Mouse (Mus musculus): ENCODE measurements around the gene Rtraf. TPM values are rescaled to one million over a fixed set of nuclear protein-coding genes. Genes with fewer than 3 reads are reported as not detected.

Gene Rtraf
- polyA plus RNA-seq, 1 experiment from 2014 or later, result 168 TPM

GRCm38 (mm10) chr14:19839600-19840332 lies 16.1 kb upstream of the Rtraf start:
- no peaks in the 10 kb centered on the region for H3K4me1 ChIP-seq (replicated peaks; ENCODE audit: control insufficient read depth, insufficient read depth, low read length)
- DNase-seq (ENCODE audit: low spot score) (peak; percentile 68), ATAC-seq (replicated peaks; ENCODE audit: low FRiP score) (no peak)
- no peaks in the 10 kb centered on the region for H3K27me3 ChIP-seq (replicated peaks; ENCODE audit: control insufficient read depth, insufficient read depth, low read length)
- peak overlapping the region; percentile 52 for H3K4me2 ChIP-seq
- no peaks in the 10 kb centered on the region for H3K9me3 ChIP-seq (ENCODE audit: control insufficient read depth, low read length)
- H3K36me3 ChIP-seq (ENCODE audit: control insufficient read depth, insufficient read depth, low read length), result no peaks in the 10 kb centered on the region
- 24% methylated on average over 15 of the region's 15 CpGs for WGBS
- no peak overlapping the region for H3K9ac ChIP-seq (ENCODE audit: low read depth, low read length)
- H3K4me3 ChIP-seq (ENCODE audit: low read depth, low read length), result 0 out of 2 replicates have a peak overlapping the region, but pooled peaks have one; percentile 29
- H3K27ac ChIP-seq (ENCODE audit: low read depth, low read length), result no peak overlapping the region

GRCm38 (mm10) chr14:19836289-19836688 lies 12.7 kb upstream of the Rtraf start:
- ATAC-seq (replicated peaks; ENCODE audit: low FRiP score) (no peak), DNase-seq (ENCODE audit: low spot score) (no peak)
- WGBS, result 65% methylated on average over 3 of the region's 3 CpGs
- Histone ChIP-seq H3K36me3 (ENCODE audit: control insufficient read depth, insufficient read depth, low read length) (no peaks in the 10 kb centered on the region), H3K4me3 (ENCODE audit: low read depth, low read length) (no peak overlapping the region), H3K27me3 (replicated peaks; ENCODE audit: control insufficient read depth, insufficient read depth, low read length) (no peaks in the 10 kb centered on the region), H3K9ac (ENCODE audit: low read depth, low read length) (no peak overlapping the region), H3K4me1 (replicated peaks; ENCODE audit: control insufficient read depth, insufficient read depth, low read length) (no peaks in the 10 kb centered on the region), H3K9me3 (ENCODE audit: control insufficient read depth, low read length) (no peaks in the 10 kb centered on the region), H3K4me2 (no peak overlapping the region), H3K27ac (ENCODE audit: low read depth, low read length) (no peak overlapping the region)

- ATAC-seq (replicated peaks; ENCODE audit: low FRiP score) (no peak), DNase-seq (ENCODE audit: low spot score) (no peak)
- Histone ChIP-seq H3K36me3 (ENCODE audit: control insufficient read depth, insufficient read depth, low read length) (peaks cover 7% of the 10 kb centered on the region), H3K4me3 (ENCODE audit: low read depth, low read length) (no peak overlapping the region), H3K9ac (ENCODE audit: low read depth, low read length) (no peak overlapping the region), H3K9me3 (ENCODE audit: control insufficient read depth, low read length) (no peaks in the 10 kb centered on the region), H3K4me1 (replicated peaks; ENCODE audit: control insufficient read depth, insufficient read depth, low read length) (peaks cover 5% of the 10 kb centered on the region; the same call in 1 of the 2 replicates), H3K27ac (ENCODE audit: low read depth, low read length) (no peak overlapping the region), H3K4me2 (no peak overlapping the region), H3K27me3 (replicated peaks; ENCODE audit: control insufficient read depth, insufficient read depth, low read length) (no peaks in the 10 kb centered on the region)
- 81% methylated on average over 11 of the region's 11 CpGs for WGBS
Observed at GRCm38 (mm10) chr14:19825481-19825880, 1.9 kb upstream of the Rtraf start.

- H3K9me3 ChIP-seq (ENCODE audit: control insufficient read depth, low read length), result no peaks in the 10 kb centered on the region
- WGBS, result 97% methylated on average over 5 of the region's 5 CpGs
- DNase-seq (ENCODE audit: low spot score) (no peak), ATAC-seq (replicated peaks; ENCODE audit: low FRiP score) (no peak)
- H3K9ac ChIP-seq (ENCODE audit: low read depth, low read length), result no peak overlapping the region
- peaks cover 11% of the 10 kb centered on the region for H3K36me3 ChIP-seq (ENCODE audit: control insufficient read depth, insufficient read depth, low read length)
- peaks cover 9% of the 10 kb centered on the region for H3K4me1 ChIP-seq (replicated peaks; ENCODE audit: control insufficient read depth, insufficient read depth, low read length)
- no peak overlapping the region for H3K4me3 ChIP-seq (ENCODE audit: low read depth, low read length)
- no peak overlapping the region for H3K4me2 ChIP-seq
- H3K27ac ChIP-seq (ENCODE audit: low read depth, low read length), result no peak overlapping the region
- H3K27me3 ChIP-seq (replicated peaks; ENCODE audit: control insufficient read depth, insufficient read depth, low read length), result no peaks in the 10 kb centered on the region
Observed at GRCm38 (mm10) chr14:19821686-19822085, 1.9 kb downstream of the Rtraf start.

GRCm38 (mm10) chr14:19817949-19818348 lies 5.7 kb downstream of the Rtraf start:
- H3K9ac ChIP-seq (ENCODE audit: low read depth, low read length), result no peak overlapping the region
- 7% methylated on average over 1 of the region's 1 CpGs for WGBS
- H3K4me2 ChIP-seq, result no peak overlapping the region
- no peaks in the 10 kb centered on the region for H3K9me3 ChIP-seq (ENCODE audit: control insufficient read depth, low read length)
- no peak overlapping the region for H3K27ac ChIP-seq (ENCODE audit: low read depth, low read length)
- no peaks in the 10 kb centered on the region for H3K27me3 ChIP-seq (replicated peaks; ENCODE audit: control insufficient read depth, insufficient read depth, low read length)
- peaks cover 9% of the 10 kb centered on the region for H3K4me1 ChIP-seq (replicated peaks; ENCODE audit: control insufficient read depth, insufficient read depth, low read length)
- peak; percentile 55 for DNase-seq (ENCODE audit: low spot score)
- peaks cover 31% of the 10 kb centered on the region for H3K36me3 ChIP-seq (ENCODE audit: control insufficient read depth, insufficient read depth, low read length)
- ATAC-seq (replicated peaks; ENCODE audit: low FRiP score), result no peak
- no peak overlapping the region for H3K4me3 ChIP-seq (ENCODE audit: low read depth, low read length)

GRCm38 (mm10) chr14:19813061-19813460 lies 10.6 kb downstream of the Rtraf start:
- no peak for ATAC-seq (replicated peaks; ENCODE audit: low FRiP score)
- Histone ChIP-seq H3K9me3 (ENCODE audit: control insufficient read depth, low read length) (no peaks in the 10 kb centered on the region), H3K4me3 (ENCODE audit: low read depth, low read length) (no peak overlapping the region), H3K4me2 (no peak overlapping the region), H3K36me3 (ENCODE audit: control insufficient read depth, insufficient read depth, low read length) (peaks cover 30% of the 10 kb centered on the region), H3K4me1 (replicated peaks; ENCODE audit: control insufficient read depth, insufficient read depth, low read length) (no peaks in the 10 kb centered on the region), H3K9ac (ENCODE audit: low read depth, low read length) (no peak overlapping the region), H3K27ac (ENCODE audit: low read depth, low read length) (no peak overlapping the region), H3K27me3 (replicated peaks; ENCODE audit: control insufficient read depth, insufficient read depth, low read length) (no peaks in the 10 kb centered on the region)
- 94% methylated on average over 2 of the region's 2 CpGs for WGBS
- DNase-seq (ENCODE audit: low spot score), result no peak

- H3K36me3 ChIP-seq (ENCODE audit: control insufficient read depth, insufficient read depth, low read length), result peaks cover 25% of the 10 kb centered on the region
- no peak for DNase-seq (ENCODE audit: low spot score)
- H3K4me1 ChIP-seq (replicated peaks; ENCODE audit: control insufficient read depth, insufficient read depth, low read length), result no peaks in the 10 kb centered on the region
- no peak for ATAC-seq (replicated peaks; ENCODE audit: low FRiP score)
- no peaks in the 10 kb centered on the region for H3K9me3 ChIP-seq (ENCODE audit: control insufficient read depth, low read length)
- H3K27me3 ChIP-seq (replicated peaks; ENCODE audit: control insufficient read depth, insufficient read depth, low read length), result no peaks in the 10 kb centered on the region
- H3K9ac ChIP-seq (ENCODE audit: low read depth, low read length), result no peak overlapping the region
- WGBS, result 86% methylated on average over 10 of the region's 10 CpGs
- no peak overlapping the region for H3K27ac ChIP-seq (ENCODE audit: low read depth, low read length)
- no peak overlapping the region for H3K4me2 ChIP-seq
- no peak overlapping the region for H3K4me3 ChIP-seq (ENCODE audit: low read depth, low read length)
Observed at GRCm38 (mm10) chr14:19809934-19810333, 13.7 kb downstream of the Rtraf start.

- peaks cover 17% of the 10 kb centered on the region for H3K36me3 ChIP-seq (ENCODE audit: control insufficient read depth, insufficient read depth, low read length)
- H3K9ac ChIP-seq (ENCODE audit: low read depth, low read length), result no peak overlapping the region
- H3K27me3 ChIP-seq (replicated peaks; ENCODE audit: control insufficient read depth, insufficient read depth, low read length), result no peaks in the 10 kb centered on the region
- no peak overlapping the region for H3K4me2 ChIP-seq
- ATAC-seq (replicated peaks; ENCODE audit: low FRiP score) (no peak), DNase-seq (ENCODE audit: low spot score) (no peak)
- peaks cover 4% of the 10 kb centered on the region; the same call in 1 of the 2 replicates for H3K4me1 ChIP-seq (replicated peaks; ENCODE audit: control insufficient read depth, insufficient read depth, low read length)
- WGBS, result 82% methylated on average over 2 of the region's 2 CpGs
- no peak overlapping the region for H3K4me3 ChIP-seq (ENCODE audit: low read depth, low read length)
- no peak overlapping the region for H3K27ac ChIP-seq (ENCODE audit: low read depth, low read length)
- H3K9me3 ChIP-seq (ENCODE audit: control insufficient read depth, low read length), result no peaks in the 10 kb centered on the region
Observed at GRCm38 (mm10) chr14:19807858-19808257, 15.8 kb downstream of the Rtraf start.

GRCm38 (mm10) chr14:19807339-19807738 lies 16.3 kb downstream of the Rtraf start:
- no peak overlapping the region for H3K27ac ChIP-seq (ENCODE audit: low read depth, low read length)
- no peak overlapping the region for H3K4me2 ChIP-seq
- no peak overlapping the region for H3K9ac ChIP-seq (ENCODE audit: low read depth, low read length)
- no peak overlapping the region for H3K4me3 ChIP-seq (ENCODE audit: low read depth, low read length)
- H3K4me1 ChIP-seq (replicated peaks; ENCODE audit: control insufficient read depth, insufficient read depth, low read length), result peaks cover 4% of the 10 kb centered on the region; the same call in 1 of the 2 replicates
- peaks cover 14% of the 10 kb centered on the region for H3K36me3 ChIP-seq (ENCODE audit: control insufficient read depth, insufficient read depth, low read length)
- no peaks in the 10 kb centered on the region for H3K27me3 ChIP-seq (replicated peaks; ENCODE audit: control insufficient read depth, insufficient read depth, low read length)
- WGBS, result 84% methylated on average over 3 of the region's 3 CpGs
- DNase-seq (ENCODE audit: low spot score), result no peak
- no peaks in the 10 kb centered on the region for H3K9me3 ChIP-seq (ENCODE audit: control insufficient read depth, low read length)
- ATAC-seq (replicated peaks; ENCODE audit: low FRiP score), result no peak
